Mouse (Mus musculus) midbrain, embryonic 12.5 days (tissue): ENCODE measurements around the gene A930009A15Rik. TPM values are rescaled to one million over a fixed set of nuclear protein-coding genes. Genes with fewer than 3 reads are reported as not detected.

Experiments used
- ATAC-seq: fragments of 200-750 bp; cut with Nextera tagmentation; 2 replicates; pipeline ENCODE4 v1.8.0; 2017; ENCODE audit warnings: low read depth, moderate TSS enrichment, moderate library complexity; ENCODE audit not compliant: low FRiP score
- H3K27ac ChIP-seq: fragments of 300-500 bp; sonication (generic); replicated peaks from 2 replicates; pipeline ENCODE4 v1.5.1; 2016; ENCODE audit warnings: mild to moderate bottlenecking
- H3K27me3 ChIP-seq: fragments of 300-500 bp; sonication (generic); 2 replicates; pipeline ENCODE4 v1.6.1; 2016; ENCODE audit warnings: mild to moderate bottlenecking
- H3K36me3 ChIP-seq: fragments of 300-500 bp; sonication (generic); 2 replicates; pipeline ENCODE4 v1.6.1; 2016
- H3K4me1 ChIP-seq: fragments of 300-500 bp; sonication (generic); 2 replicates; pipeline ENCODE4 v1.6.1; 2016
- H3K4me2 ChIP-seq: fragments of 300-500 bp; sonication (generic); replicated peaks from 2 replicates; pipeline ENCODE4 v1.6.1; 2016; ENCODE audit warnings: mild to moderate bottlenecking, moderate library complexity
- H3K4me3 ChIP-seq: fragments of 300-500 bp; sonication (generic); 2 replicates; pipeline ENCODE4 v1.5.1; 2016; ENCODE audit warnings: mild to moderate bottlenecking
- H3K9ac ChIP-seq: fragments of 300-500 bp; sonication (generic); replicated peaks from 2 replicates; pipeline ENCODE4 v1.6.1; 2016; ENCODE audit warnings: mild to moderate bottlenecking, moderate library complexity
- H3K9me3 ChIP-seq: fragments of 300-500 bp; sonication (generic); 2 replicates; pipeline ENCODE4 v1.6.1; 2016; ENCODE audit warnings: mild to moderate bottlenecking
- WGBS: fragments of 180-500 bp; shearing (Covaris S2); methylation state at CpG from one replicate; pipeline ENCODE4 v1.1.7; 2016; 5-methylcytosine and 5-hydroxymethylcytosine counted together
- polyA plus RNA-seq: library from polyadenylated mRNA; unstranded; fragments of >200 nt; fragmentation: Nextera tagmentation; extraction: Ambion mirVana; gene quantifications from 2 replicates; pipeline ENCODE4 v1.2.1, GENCODE M21; 2016

A930009A15Rik gene
- polyA plus RNA-seq, 1 experiment from 2014 or later: 0.66 TPM

GRCm38 (mm10) chr10:115556738-115557242 is 13.0 kb upstream of the A930009A15Rik start:
- Histone ChIP-seq H3K4me1 (peaks cover 8% of the 10 kb centered on the region), H3K9ac (no peak overlapping the region), H3K27me3 (peaks cover 9% of the 10 kb centered on the region), H3K9me3 (no peaks in the 10 kb centered on the region), H3K36me3 (no peaks in the 10 kb centered on the region), H3K4me3 (no peak overlapping the region), H3K4me2 (peak overlapping the region; percentile 23), H3K27ac (no peak overlapping the region)
- peak; percentile 77 for ATAC-seq
- 16% methylated on average over 12 of the region's 12 CpGs for WGBS

GRCm38 (mm10) chr10:115561136-115561880 is 8.5 kb upstream of the A930009A15Rik start:
- Histone ChIP-seq H3K4me3 (no peak overlapping the region), H3K27me3 (peaks cover 14% of the 10 kb centered on the region), H3K9ac (no peak overlapping the region), H3K27ac (no peak overlapping the region), H3K4me1 (peaks cover 8% of the 10 kb centered on the region; the same call in 1 of the 2 replicates), H3K4me2 (no peak overlapping the region), H3K36me3 (no peaks in the 10 kb centered on the region), H3K9me3 (no peaks in the 10 kb centered on the region)
- WGBS: 68% methylated on average over 12 of the region's 12 CpGs
- no peak for ATAC-seq

GRCm38 (mm10) chr10:115562911-115563686 is 6.7 kb upstream of the A930009A15Rik start:
- 85% methylated on average over 4 of the region's 4 CpGs for WGBS
- Histone ChIP-seq H3K9me3 (0 out of 2 replicates have a peak, but pooled peaks cover 5% of the 10 kb centered on the region), H3K27ac (no peak overlapping the region)

GRCm38 (mm10) chr10:115563961-115564360 is 5.8 kb upstream of the A930009A15Rik start:
- no peaks in the 10 kb centered on the region for H3K4me1 ChIP-seq
- H3K4me3 ChIP-seq: no peak overlapping the region
- H3K4me2 ChIP-seq: no peak overlapping the region
- no peak for ATAC-seq
- H3K9me3 ChIP-seq: 0 out of 2 replicates have a peak, but pooled peaks cover 5% of the 10 kb centered on the region
- WGBS: 90% methylated on average over 5 of the region's 5 CpGs
- H3K36me3 ChIP-seq: no peaks in the 10 kb centered on the region
- no peak overlapping the region for H3K27ac ChIP-seq
- H3K9ac ChIP-seq: no peak overlapping the region
- H3K27me3 ChIP-seq: peaks cover 11% of the 10 kb centered on the region; the same call in 1 of the 2 replicates

More at GRCm38 (mm10) chr10:115562911-115563686, 6.7 kb upstream of the A930009A15Rik start:
- ATAC-seq: no peak
- Histone ChIP-seq H3K4me1 (no peaks in the 10 kb centered on the region), H3K4me2 (no peak overlapping the region), H3K9ac (no peak overlapping the region), H3K27me3 (peaks cover 11% of the 10 kb centered on the region; the same call in 1 of the 2 replicates), H3K36me3 (no peaks in the 10 kb centered on the region), H3K4me3 (no peak overlapping the region)

- Histone ChIP-seq H3K9ac (no peak overlapping the region), H3K9me3 (0 out of 2 replicates have a peak, but pooled peaks cover 5% of the 10 kb centered on the region), H3K4me1 (peaks cover 20% of the 10 kb centered on the region), H3K36me3 (no peaks in the 10 kb centered on the region), H3K27ac (peak overlapping the region; percentile 39; the same call in 1 of the 2 replicates), H3K4me2 (0 out of 2 replicates have a peak overlapping the region, but pooled peaks have one; percentile 0), H3K27me3 (peaks cover 5% of the 10 kb centered on the region; the same call in 1 of the 2 replicates), H3K4me3 (no peak overlapping the region)
- 34% methylated on average over 2 of the region's 2 CpGs for WGBS
- ATAC-seq: no peak
Observed at GRCm38 (mm10) chr10:115570577-115570976, 791 bp downstream of the A930009A15Rik start.

- 8% methylated on average over 6 of the region's 6 CpGs for WGBS
- H3K4me3 ChIP-seq: no peak overlapping the region
- H3K4me2 ChIP-seq: peak overlapping the region; percentile 15; the same call in 1 of the 2 replicates
- H3K9ac ChIP-seq: no peak overlapping the region
- peak; percentile 62 for ATAC-seq
- H3K9me3 ChIP-seq: 0 out of 2 replicates have a peak, but pooled peaks cover 5% of the 10 kb centered on the region
- no peaks in the 10 kb centered on the region for H3K36me3 ChIP-seq
- peak overlapping the region; percentile 39; the same call in 1 of the 2 replicates for H3K27ac ChIP-seq
- peaks cover 20% of the 10 kb centered on the region for H3K4me1 ChIP-seq
- peaks cover 5% of the 10 kb centered on the region; the same call in 1 of the 2 replicates for H3K27me3 ChIP-seq
Observed at GRCm38 (mm10) chr10:115571317-115571716, 1.5 kb downstream of the A930009A15Rik start.

- Histone ChIP-seq H3K4me2 (no peak overlapping the region), H3K4me3 (no peak overlapping the region), H3K27ac (0 out of 2 replicates have a peak overlapping the region, but pooled peaks have one; percentile 4), H3K9me3 (0 out of 2 replicates have a peak, but pooled peaks cover 5% of the 10 kb centered on the region), H3K27me3 (peaks cover 5% of the 10 kb centered on the region; the same call in 1 of the 2 replicates), H3K9ac (no peak overlapping the region), H3K36me3 (no peaks in the 10 kb centered on the region), H3K4me1 (peaks cover 20% of the 10 kb centered on the region)
- 14% methylated on average over 3 of the region's 3 CpGs for WGBS
- peak; percentile 25; the same call in 1 of the 2 replicates for ATAC-seq
Observed at GRCm38 (mm10) chr10:115571734-115572440, 2.1 kb downstream of the A930009A15Rik start.

GRCm38 (mm10) chr10:115579076-115579475 is 9.3 kb downstream of the A930009A15Rik start:
- Histone ChIP-seq H3K36me3 (no peaks in the 10 kb centered on the region), H3K4me3 (no peak overlapping the region), H3K4me1 (peaks cover 5% of the 10 kb centered on the region; the same call in 1 of the 2 replicates), H3K9me3 (no peaks in the 10 kb centered on the region), H3K9ac (no peak overlapping the region), H3K4me2 (no peak overlapping the region), H3K27me3 (peaks cover 35% of the 10 kb centered on the region), H3K27ac (no peak overlapping the region)
- WGBS: 55% methylated on average over 7 of the region's 7 CpGs
- ATAC-seq: no peak

- no peak overlapping the region for H3K4me3 ChIP-seq
- H3K36me3 ChIP-seq: no peaks in the 10 kb centered on the region
- H3K4me2 ChIP-seq: no peak overlapping the region; the same call in 1 of the 2 replicates
- H3K27me3 ChIP-seq: peaks cover 39% of the 10 kb centered on the region
- H3K4me1 ChIP-seq: peaks cover 5% of the 10 kb centered on the region; the same call in 1 of the 2 replicates
- 0 out of 2 replicates have a peak, but pooled peaks have one; percentile 27 for ATAC-seq
- H3K9ac ChIP-seq: no peak overlapping the region
- no peaks in the 10 kb centered on the region for H3K9me3 ChIP-seq
- H3K27ac ChIP-seq: no peak overlapping the region
- 3% methylated on average over 7 of the region's 7 CpGs for WGBS
Observed at GRCm38 (mm10) chr10:115579494-115579893, 9.7 kb downstream of the A930009A15Rik start.

- Histone ChIP-seq H3K4me1 (peaks cover 22% of the 10 kb centered on the region), H3K27me3 (peaks cover 57% of the 10 kb centered on the region), H3K4me2 (no peak overlapping the region), H3K36me3 (no peaks in the 10 kb centered on the region), H3K9me3 (no peaks in the 10 kb centered on the region), H3K4me3 (no peak overlapping the region), H3K9ac (no peak overlapping the region), H3K27ac (no peak overlapping the region)
- WGBS: 78% methylated on average over 9 of the region's 9 CpGs
- ATAC-seq: no peak
Observed at GRCm38 (mm10) chr10:115581971-115582370, 12.2 kb downstream of the A930009A15Rik start.

- Histone ChIP-seq H3K36me3 (no peaks in the 10 kb centered on the region), H3K9me3 (no peaks in the 10 kb centered on the region), H3K9ac (no peak overlapping the region), H3K4me3 (no peak overlapping the region), H3K4me1 (peaks cover 30% of the 10 kb centered on the region), H3K27ac (no peak overlapping the region), H3K4me2 (no peak overlapping the region), H3K27me3 (peaks cover 58% of the 10 kb centered on the region)
- no peak for ATAC-seq
- 90% methylated on average over 3 of the region's 3 CpGs for WGBS
Observed at GRCm38 (mm10) chr10:115583071-115583470, 13.3 kb downstream of the A930009A15Rik start.
